Mouse (Mus musculus): ENCODE results near the gene Stac.

Stac gene

GRCm38 (mm10) chr9:111689680-111690483 lies at the start of gene Stac:
Gene Stac, minus strand, starts transcription at chr9:111690348.
- no peak for DNase-seq

- no peak for DNase-seq
These were observed 49.5 kb upstream of the Stac start for GRCm38 (mm10) chr9:111739431-111740245.

- DNase-seq = no peak
These were observed 48.9 kb upstream of the Stac start for GRCm38 (mm10) chr9:111739026-111739425.

- no peak for DNase-seq
These were observed 47.6 kb upstream of the Stac start for GRCm38 (mm10) chr9:111737796-111738195.

GRCm38 (mm10) chr9:111735931-111736330 lies 45.8 kb upstream of the Stac start:
- no peak for DNase-seq

GRCm38 (mm10) chr9:111731939-111732670 lies 42.0 kb upstream of the Stac start:
- no peak for DNase-seq

GRCm38 (mm10) chr9:111724981-111725593 lies 34.9 kb upstream of the Stac start:
- no peak for DNase-seq

GRCm38 (mm10) chr9:111714457-111714856 lies 24.3 kb upstream of the Stac start:
- DNase-seq = no peak

GRCm38 (mm10) chr9:111700101-111700500 lies 10.0 kb upstream of the Stac start:
- DNase-seq = no peak

GRCm38 (mm10) chr9:111690484-111690855 lies 322 bp upstream of the Stac start:
- no peak for DNase-seq

GRCm38 (mm10) chr9:111689146-111689545 lies 1.0 kb downstream of the Stac start:
- DNase-seq = no peak

- DNase-seq = no peak
These were observed 6.0 kb downstream of the Stac start for GRCm38 (mm10) chr9:111684170-111684569.

- no peak for DNase-seq
These were observed 10.6 kb downstream of the Stac start for GRCm38 (mm10) chr9:111679516-111679915.

GRCm38 (mm10) chr9:111669816-111670215 lies 20.3 kb downstream of the Stac start:
- no peak for DNase-seq

GRCm38 (mm10) chr9:111655066-111655465 lies 35.1 kb downstream of the Stac start:
- no peak for DNase-seq

- no peak for DNase-seq
These were observed 45.9 kb downstream of the Stac start for GRCm38 (mm10) chr9:111644228-111644627.

- DNase-seq = no peak
These were observed 46.8 kb downstream of the Stac start for GRCm38 (mm10) chr9:111643369-111643768.

GRCm38 (mm10) chr9:111637641-111638040 lies 52.5 kb downstream of the Stac start:
- no peak for DNase-seq

- DNase-seq = no peak
These were observed 57.3 kb downstream of the Stac start for GRCm38 (mm10) chr9:111632833-111633232.

GRCm38 (mm10) chr9:111621191-111621590 lies 69.0 kb downstream of the Stac start:
- no peak for DNase-seq

GRCm38 (mm10) chr9:111611341-111611740 lies 78.8 kb downstream of the Stac start:
- DNase-seq = no peak

GRCm38 (mm10) chr9:111608762-111609161 lies 81.4 kb downstream of the Stac start:
- DNase-seq = no peak

GRCm38 (mm10) chr9:111606603-111607002 lies 83.5 kb downstream of the Stac start:
- no peak for DNase-seq

All from cerebellum, adult 11-12 months (tissue).